Mouse (Mus musculus): ENCODE data around the gene Fcho2.
"Not testable (repeated sequence)": the region's sequence is repeated elsewhere in the genome, so short reads cannot be mapped to it uniquely, and the experiment has no call there.

Fcho2 gene

GRCm38 (mm10) chr13:98815147-98815785, at the start of gene Fcho2:
TSS of gene Fcho2 (minus strand) at chr13:98815449.
- DNase-seq (ENCODE audit: low spot score) = peak; percentile 94

GRCm38 (mm10) chr13:98855291-98855690, 40.0 kb upstream of the Fcho2 start:
- no peak for DNase-seq (ENCODE audit: low spot score)

DNA sequence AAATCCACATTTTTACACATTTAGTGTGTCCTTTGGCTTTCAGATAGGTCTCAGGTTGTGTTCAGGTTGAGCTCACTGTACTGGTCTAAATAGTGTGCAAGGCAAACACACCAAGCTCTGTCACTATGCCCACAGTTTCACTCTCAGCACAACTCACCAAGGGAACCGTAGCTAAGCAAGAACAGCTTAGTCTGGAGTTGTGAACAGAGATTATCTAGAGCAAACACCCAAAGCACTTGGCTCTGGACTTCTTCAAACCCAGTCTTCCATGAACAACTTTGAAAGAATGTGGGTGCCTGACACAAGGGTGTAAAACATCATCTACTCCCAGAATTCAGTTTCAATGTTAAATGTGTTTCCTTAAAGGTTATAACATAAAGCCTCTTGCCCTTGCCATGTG, 30.5 kb upstream of the Fcho2 start:
- no peak for DNase-seq (ENCODE audit: low spot score)

DNA sequence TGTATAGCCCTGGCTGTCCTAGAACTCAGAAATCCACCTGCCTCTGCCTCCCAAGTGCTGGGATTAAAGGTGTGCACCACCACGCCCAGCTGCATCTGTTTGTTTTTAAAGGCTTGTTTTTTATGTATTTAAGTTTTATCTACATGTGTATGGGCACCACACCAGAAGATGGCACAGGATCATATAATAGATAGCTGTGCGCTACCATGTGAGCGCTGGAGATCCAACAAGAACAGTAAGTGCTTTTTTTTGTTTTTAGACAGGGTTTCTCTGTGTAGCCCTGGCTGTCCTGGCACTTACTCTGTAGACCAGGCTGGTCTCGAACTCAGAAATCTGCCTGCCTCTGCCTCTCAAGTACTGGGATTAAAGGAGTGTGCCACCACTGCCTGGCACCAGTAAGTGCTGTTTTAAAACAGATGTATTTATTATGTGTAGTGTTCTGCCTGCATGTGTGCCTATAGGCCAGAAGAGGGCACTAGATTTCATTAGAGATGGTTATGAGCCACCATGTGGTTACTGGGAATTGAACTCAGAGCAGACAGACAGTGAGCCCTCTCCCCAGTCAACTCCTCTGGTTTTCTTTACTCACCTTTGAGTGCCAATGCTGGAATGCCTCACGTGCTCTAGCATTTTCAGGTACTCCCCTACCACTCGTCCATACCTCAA, 21.3 kb upstream of the Fcho2 start:
- no peak for DNase-seq (ENCODE audit: low spot score)

DNA sequence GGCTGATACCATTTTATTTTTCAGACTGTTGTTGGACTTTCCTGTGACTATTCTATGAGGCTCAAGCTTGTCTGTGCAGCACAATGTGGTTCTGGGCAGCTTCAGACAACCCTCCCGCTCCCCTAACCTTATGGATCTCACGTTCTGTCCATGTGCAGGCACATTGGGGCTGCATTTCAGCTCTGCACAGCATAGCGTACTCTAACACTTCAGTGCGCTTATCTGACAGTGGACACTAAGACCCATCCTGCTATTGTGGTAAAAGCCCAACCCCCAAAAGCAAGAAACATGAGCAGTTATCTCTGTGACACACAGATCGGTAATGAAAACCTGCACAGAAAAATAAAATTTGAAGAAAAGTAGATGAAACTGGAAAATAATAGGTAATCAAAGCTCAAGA, 20.5 kb upstream of the Fcho2 start:
- no peak for DNase-seq (ENCODE audit: low spot score)

- no peak for DNase-seq (ENCODE audit: low spot score)
These were observed 19.5 kb upstream of the Fcho2 start for GRCm38 (mm10) chr13:98834723-98835122.

DNA sequence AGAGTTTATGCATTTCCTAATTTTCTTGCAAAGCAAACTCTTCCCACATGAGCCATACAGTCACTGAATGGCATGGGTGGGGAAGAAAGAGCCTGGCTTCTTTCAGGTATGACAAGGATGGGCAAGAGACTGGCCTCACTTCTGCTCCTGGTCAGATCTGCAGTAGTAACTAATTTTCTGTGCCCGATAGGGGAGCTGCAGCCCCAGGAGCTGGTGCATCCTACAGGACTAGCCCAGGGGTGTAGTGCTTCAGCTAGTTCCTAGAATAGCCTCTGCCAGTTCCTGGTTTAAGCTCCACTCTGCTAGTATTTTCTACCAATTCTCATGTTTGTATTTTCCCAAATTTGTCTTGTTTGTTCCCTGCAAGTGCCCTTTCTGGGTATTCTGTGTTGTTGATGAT, 18.9 kb upstream of the Fcho2 start:
- DNase-seq (ENCODE audit: low spot score) = no peak

DNA sequence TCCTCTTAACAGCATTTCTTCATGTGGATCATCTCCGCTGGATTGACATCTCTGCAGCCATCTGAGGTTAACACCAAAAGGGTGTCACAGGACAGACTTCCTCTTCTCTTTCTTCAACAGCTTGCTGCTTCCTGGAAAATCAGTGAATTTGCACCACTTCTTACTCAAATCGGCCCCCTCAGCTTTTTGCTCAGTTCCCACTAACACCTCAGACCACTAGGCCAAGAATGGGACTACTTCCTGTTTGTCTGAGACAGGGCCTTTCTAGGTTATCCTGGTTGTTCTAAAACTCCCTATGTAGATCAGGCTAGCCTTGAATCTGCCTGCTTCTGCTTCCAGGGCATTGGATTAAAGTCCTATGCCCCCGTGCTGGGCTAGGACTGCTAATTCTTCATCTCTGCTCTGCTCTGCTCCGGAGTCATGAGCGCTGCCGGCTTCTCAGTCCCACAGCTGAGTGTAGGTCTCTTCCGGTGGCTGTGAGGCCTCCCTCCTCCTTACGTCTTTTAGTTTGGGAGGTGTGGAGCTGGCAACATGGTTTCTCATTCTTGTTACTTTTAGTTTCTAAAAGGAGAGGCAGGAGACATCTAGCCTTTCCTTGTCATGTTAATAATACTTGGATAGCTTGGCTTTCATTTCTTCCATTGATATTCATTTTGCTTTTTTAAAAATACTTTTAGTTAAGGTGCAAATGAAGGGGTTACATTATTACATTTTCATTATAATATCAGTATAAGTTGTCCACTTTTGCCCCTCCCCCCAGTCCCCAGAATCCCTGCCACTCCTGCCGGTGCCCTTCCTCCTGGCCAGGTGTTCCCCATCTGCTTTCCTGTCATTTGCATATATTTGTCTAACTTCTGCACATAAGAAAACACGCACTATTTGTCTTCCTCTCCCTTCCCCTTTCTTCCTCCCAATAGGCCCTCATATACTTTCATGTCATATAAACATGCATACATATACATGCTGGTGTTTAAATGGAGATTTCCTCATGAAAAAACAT, 17.5 kb upstream of the Fcho2 start:
- DNase-seq (ENCODE audit: low spot score) = no peak

GRCm38 (mm10) chr13:98829026-98829425, 13.8 kb upstream of the Fcho2 start:
- not testable (repeated sequence) for DNase-seq (ENCODE audit: low spot score)

DNA sequence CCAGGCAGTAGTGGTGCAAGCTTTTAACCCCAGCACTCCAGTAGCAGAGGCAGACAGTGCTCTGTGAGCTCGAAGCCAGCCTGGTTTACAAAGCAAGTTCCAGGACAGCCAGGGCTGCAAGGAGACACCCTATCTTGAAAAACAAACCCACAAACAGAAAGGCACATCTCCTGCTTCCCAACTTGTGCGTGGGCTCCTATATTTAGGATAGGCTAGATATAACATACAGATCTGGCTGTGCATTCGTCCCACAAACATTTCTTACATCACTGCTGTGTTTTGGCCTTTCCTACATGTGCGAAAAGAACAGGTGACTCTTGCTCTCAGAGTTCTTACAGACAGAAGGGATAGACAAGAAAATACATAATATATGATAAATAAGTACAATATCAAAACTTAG, 10.3 kb upstream of the Fcho2 start:
- no peak for DNase-seq (ENCODE audit: low spot score)

GRCm38 (mm10) chr13:98819094-98819493, 3.8 kb upstream of the Fcho2 start:
- DNase-seq (ENCODE audit: low spot score) = no peak

GRCm38 (mm10) chr13:98818205-98818604, 3.0 kb upstream of the Fcho2 start:
- no peak for DNase-seq (ENCODE audit: low spot score)

- DNase-seq (ENCODE audit: low spot score) = no peak
These were observed 2.5 kb upstream of the Fcho2 start for GRCm38 (mm10) chr13:98817766-98818165.

- not testable (repeated sequence) for DNase-seq (ENCODE audit: low spot score)
These were observed 1.9 kb upstream of the Fcho2 start for GRCm38 (mm10) chr13:98816981-98817660.

GRCm38 (mm10) chr13:98816571-98816970, 1.3 kb upstream of the Fcho2 start:
- DNase-seq (ENCODE audit: low spot score) = no peak

GRCm38 (mm10) chr13:98814275-98815040, 791 bp downstream of the Fcho2 start:
- peak; percentile 46 for DNase-seq (ENCODE audit: low spot score)

GRCm38 (mm10) chr13:98813596-98814274, 1.5 kb downstream of the Fcho2 start:
- no peak for DNase-seq (ENCODE audit: low spot score)

DNA sequence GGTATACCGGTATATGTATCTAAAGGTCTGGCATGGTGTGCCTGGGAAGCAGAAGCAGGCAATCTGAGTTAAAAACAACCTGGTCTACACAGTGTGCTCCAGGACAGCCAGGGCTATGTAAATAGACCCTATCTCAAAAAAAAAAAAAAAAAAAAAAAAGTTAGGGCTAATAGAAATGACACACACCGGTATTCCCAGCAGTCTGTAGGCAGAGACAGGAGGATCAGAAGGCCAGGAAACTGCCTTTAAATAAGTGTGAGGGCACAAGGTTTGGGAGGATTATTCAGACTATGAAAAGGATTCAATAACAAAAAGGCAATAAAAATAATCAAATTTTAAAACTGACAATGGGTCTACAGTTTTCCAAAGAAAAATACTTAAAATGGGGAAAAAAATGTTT, 2.1 kb downstream of the Fcho2 start:
- DNase-seq (ENCODE audit: low spot score) = no peak

GRCm38 (mm10) chr13:98812285-98812684, 3.0 kb downstream of the Fcho2 start:
- DNase-seq (ENCODE audit: low spot score) = no peak

DNA sequence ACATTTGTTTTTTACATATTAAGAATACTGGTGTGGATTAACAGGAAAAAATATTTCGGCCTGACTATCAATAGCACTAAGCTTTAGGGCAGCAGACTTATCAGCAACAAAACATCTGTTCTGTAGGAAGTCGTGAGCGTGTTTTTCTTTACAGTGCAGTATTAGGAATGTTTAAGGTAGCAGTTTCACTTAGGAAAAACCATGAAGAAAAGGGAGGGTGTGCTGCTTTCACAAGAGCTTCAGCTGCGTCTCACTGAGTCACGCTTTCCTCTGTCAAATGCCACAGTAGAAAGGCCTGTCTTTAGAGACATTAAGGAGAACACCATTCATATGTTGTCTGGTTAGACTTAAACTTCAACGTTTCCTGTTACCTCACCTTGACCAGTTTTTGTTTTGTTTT, 5.1 kb downstream of the Fcho2 start:
- DNase-seq (ENCODE audit: low spot score) = no peak

- DNase-seq (ENCODE audit: low spot score) = no peak
These were observed 6.2 kb downstream of the Fcho2 start for GRCm38 (mm10) chr13:98809087-98809486.

All from urinary bladder, postnatal 25 days (tissue).